In the genomic region with DNA sequence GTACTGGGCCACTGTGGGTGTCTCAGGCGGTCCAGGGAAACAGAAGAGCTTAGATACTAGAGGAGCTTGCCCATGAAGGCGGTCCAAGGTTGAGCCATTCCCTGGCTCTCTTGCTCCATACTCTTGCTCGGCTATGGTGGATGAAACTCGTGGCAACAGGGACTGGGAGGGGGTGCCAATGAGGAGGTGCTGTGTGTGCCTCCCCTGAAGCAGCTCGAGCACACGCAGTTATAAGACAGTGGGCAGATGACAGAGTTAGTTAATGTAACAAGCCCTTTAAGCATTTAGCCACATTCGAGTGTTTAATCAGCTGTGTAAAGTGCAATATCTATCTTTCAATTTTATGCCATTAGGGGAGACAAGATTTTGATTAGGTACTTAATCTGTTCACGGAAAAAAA, we compare ENCODE assay signal across 24 mouse cellular contexts.
A peak's percentile ranks its signal among the peaks of the same experiment; 100 is the strongest.
DNase-seq lines count a peak whose midpoint lies in the region; ATAC-seq and TF ChIP-seq lines count a peak whose summit lies in the region.
"Had no signal": no experiment of that assay in that cellular context is flagged by ENCODE, and none has a peak within 500 bp of the region (broad histone marks: within the 10 kb centered on the region; RNA-seq: fewer than 3 reads in every experiment).

No protein-coding gene starts in this region.

- H3K27ac ChIP-seq in midbrain, postnatal 0 days (ENCODE audit: low read depth, low read length), result no peak overlapping the region
- no peak overlapping the region for H3K27ac ChIP-seq in midbrain, embryonic 14.5 days (replicated peaks; ENCODE audit: low read depth, low read length)
- no peak overlapping the region for H3K27ac ChIP-seq in neural tube, embryonic 15.5 days (replicated peaks)
- H3K27ac ChIP-seq: embryonic facial prominence, embryonic 10.5 days; forebrain, embryonic 13.5 days; heart, embryonic 15.5 days; hindbrain, embryonic 10.5 days had no signal

- ATAC-seq in midbrain, postnatal 0 days (ENCODE audit: low FRiP score), result no peak
- ATAC-seq in midbrain, embryonic 14.5 days (ENCODE audit: low FRiP score, low TSS enrichment), result no peak
- peak; percentile 45; the same call in 1 of the 2 replicates for ATAC-seq in neural tube, embryonic 15.5 days (ENCODE audit: low FRiP score)
- ATAC-seq: CD4-positive, CD25-positive, alpha-beta regulatory T cell, adult 4 months; forebrain, embryonic 13.5 days; forebrain, postnatal 0 days; inflammation-experienced regulatory T-cells, adult 6 months had no signal

- H3K4me1 ChIP-seq in midbrain, postnatal 0 days (ENCODE audit: insufficient read depth, low read length), result no peaks in the 10 kb centered on the region
- no peaks in the 10 kb centered on the region for H3K4me1 ChIP-seq in midbrain, embryonic 14.5 days (ENCODE audit: control insufficient read depth, insufficient read depth, low read length)
- H3K4me1 ChIP-seq in neural tube, embryonic 15.5 days, result peaks cover 17% of the 10 kb centered on the region
- H3K4me1 ChIP-seq: forebrain, embryonic 13.5 days; heart, embryonic 15.5 days had no signal

- no peaks in the 10 kb centered on the region for H3K27me3 ChIP-seq in midbrain, postnatal 0 days (ENCODE audit: insufficient read depth, low read length)
- no peaks in the 10 kb centered on the region for H3K27me3 ChIP-seq in midbrain, embryonic 14.5 days (ENCODE audit: control insufficient read depth, insufficient read depth, low read length)
- H3K27me3 ChIP-seq in neural tube, embryonic 15.5 days (replicated peaks), result peaks cover 4% of the 10 kb centered on the region; the same call in 1 of the 2 replicates
- H3K27me3 ChIP-seq: forebrain, embryonic 13.5 days; heart, embryonic 15.5 days had no signal

- TF ChIP-seq CTCF in midbrain, postnatal 0 days (IDR thresholded peaks at IDR 0.05), result no peak

- no peak overlapping the region for H3K4me3 ChIP-seq in midbrain, postnatal 0 days (ENCODE audit: low read depth, low read length)
- H3K4me3 ChIP-seq in midbrain, embryonic 14.5 days (replicated peaks; ENCODE audit: low read depth, low read length), result no peak overlapping the region
- H3K4me3 ChIP-seq in neural tube, embryonic 15.5 days (replicated peaks), result no peak overlapping the region
- H3K4me3 ChIP-seq: embryonic facial prominence, embryonic 10.5 days; forebrain, embryonic 13.5 days; heart, embryonic 15.5 days; hindbrain, embryonic 10.5 days had no signal

- WGBS in midbrain, postnatal 0 days, result 63% methylated on average over 8 of the region's 8 CpGs
- 66% methylated on average over 8 of the region's 8 CpGs for WGBS in midbrain, embryonic 14.5 days
- WGBS in neural tube, embryonic 15.5 days, result 38% methylated on average over 8 of the region's 8 CpGs

- no peaks in the 10 kb centered on the region for H3K9me3 ChIP-seq in midbrain, postnatal 0 days (ENCODE audit: low read length)
- H3K9me3 ChIP-seq in midbrain, embryonic 14.5 days (ENCODE audit: control insufficient read depth, low read length), result no peaks in the 10 kb centered on the region
- H3K9me3 ChIP-seq in neural tube, embryonic 15.5 days (replicated peaks), result no peaks in the 10 kb centered on the region
- H3K9me3 ChIP-seq: embryonic facial prominence, embryonic 10.5 days; forebrain, embryonic 13.5 days; heart, embryonic 15.5 days; hindbrain, embryonic 10.5 days had no signal

- H3K36me3 ChIP-seq in midbrain, postnatal 0 days (ENCODE audit: insufficient read depth, low read length), result no peaks in the 10 kb centered on the region
- H3K36me3 ChIP-seq in midbrain, embryonic 14.5 days (ENCODE audit: control insufficient read depth, insufficient read depth, low read length), result no peaks in the 10 kb centered on the region
- H3K36me3 ChIP-seq in neural tube, embryonic 15.5 days, result no peaks in the 10 kb centered on the region
- H3K36me3 ChIP-seq: embryonic facial prominence, embryonic 10.5 days; G1E; heart, embryonic 15.5 days; hindbrain, embryonic 10.5 days had no signal

- peak; percentile 50 for DNase-seq in heart, adult 11 months
- DNase-seq in heart, adult 8-10 months (ENCODE audit: low spot score), result no peak
- DNase-seq in midbrain, postnatal 0 days (ENCODE audit: low spot score), result peak; percentile 16
- no peak for DNase-seq in midbrain, embryonic 14.5 days
- no peak for DNase-seq in gastrocnemius, adult 8-10 months (ENCODE audit: low spot score in 2 of 2)
- no peak for DNase-seq in c-Kit-positive CD71-positive TER-119-positive erythroid progenitor cells, embryonic 14.5 days (ENCODE audit: low spot score)
- DNase-seq: adrenal gland, adult 8-10 months; adrenal gland, postnatal 36 days; B cell, adult 2 months; cerebellum, adult 11-12 months; cerebellum, adult 9-10 months; cerebellum, postnatal 36 days; forebrain, postnatal 0 days; gastrocnemius, postnatal 25 days; heart, postnatal 14 days had no signal

- no peak overlapping the region for H3K9ac ChIP-seq in midbrain, postnatal 0 days (replicated peaks; ENCODE audit: low read length, poor library complexity, severe bottlenecking)
- H3K9ac ChIP-seq in midbrain, embryonic 14.5 days (replicated peaks; ENCODE audit: low read length), result no peak overlapping the region
- no peak overlapping the region for H3K9ac ChIP-seq in neural tube, embryonic 15.5 days (replicated peaks)
- H3K9ac ChIP-seq: forebrain, embryonic 13.5 days; forebrain, postnatal 0 days; heart, embryonic 15.5 days had no signal

- no peak overlapping the region for H3K4me2 ChIP-seq in midbrain, postnatal 0 days (ENCODE audit: low read depth, low read length, poor library complexity, severe bottlenecking)
- no peak overlapping the region for H3K4me2 ChIP-seq in midbrain, embryonic 14.5 days (ENCODE audit: low read length)
- no peak overlapping the region for H3K4me2 ChIP-seq in neural tube, embryonic 15.5 days
- H3K4me2 ChIP-seq: forebrain, embryonic 13.5 days; heart, embryonic 11.5 days; heart, embryonic 15.5 days had no signal

Comparison
In these comparisons a context has a peak if more than half of its experiments do, and no peak if none do; other contexts are left out.
1. DNase-seq: peak in heart, adult 11 months (single experiment) and midbrain, postnatal 0 days (single experiment); none in heart, adult 8-10 months (single experiment), midbrain, embryonic 14.5 days (single experiment), gastrocnemius, adult 8-10 months (0 of 2) and c-Kit-positive CD71-positive TER-119-positive erythroid progenitor cells, embryonic 14.5 days (single experiment).